Mouse (Mus musculus): ENCODE measurements at regions not wholly inside any gene's neighbourhood (a gene's known extent, or its start where the extent isn't known, plus 50 kb on each side); places are given as distances from the start of the nearest gene placed in this dataset.

GRCm38 (mm10) chr13:117393488-117393887 lies 172.6 kb upstream of the Gm17509 start:
- Histone ChIP-seq H3K27me3 (ENCODE audit: control insufficient read depth, insufficient read depth, insufficient read length) (no peaks in the 10 kb centered on the region), H3K79me2 (ENCODE audit: control insufficient read depth, insufficient read depth) (no peaks in the 10 kb centered on the region), H3ac (ENCODE audit: control insufficient read depth, insufficient read length, low read depth) (no peak overlapping the region), H3K79me3 (ENCODE audit: low read depth) (no peaks in the 10 kb centered on the region), H3K36me3 (ENCODE audit: control insufficient read depth, insufficient read depth) (no peaks in the 10 kb centered on the region), H3K4me3 (ENCODE audit: insufficient read depth, poor library complexity, severe bottlenecking) (no peak overlapping the region)
- TF ChIP-seq MYOG (IDR thresholded peaks at IDR 0.05; ENCODE audit: control insufficient read depth, extremely low read depth, insufficient read length) (no peak), MYOD1 (IDR thresholded peaks at IDR 0.05; ENCODE audit: control insufficient read depth, insufficient read length, low read depth) (no peak), CEBPB (IDR thresholded peaks at IDR 0.05; ENCODE audit: low read depth) (no peak), MAX (IDR thresholded peaks at IDR 0.05) (no peak), FOSL1 (IDR thresholded peaks at IDR 0.05; ENCODE audit: insufficient read depth, low read length, poor library complexity, severe bottlenecking) (no peak), USF1 (IDR thresholded peaks at IDR 0.05; ENCODE audit: low read depth) (no peak), CTCF (IDR thresholded peaks at IDR 0.05; ENCODE audit: control insufficient read depth, insufficient read depth, insufficient read length) (no peak)

DNA sequence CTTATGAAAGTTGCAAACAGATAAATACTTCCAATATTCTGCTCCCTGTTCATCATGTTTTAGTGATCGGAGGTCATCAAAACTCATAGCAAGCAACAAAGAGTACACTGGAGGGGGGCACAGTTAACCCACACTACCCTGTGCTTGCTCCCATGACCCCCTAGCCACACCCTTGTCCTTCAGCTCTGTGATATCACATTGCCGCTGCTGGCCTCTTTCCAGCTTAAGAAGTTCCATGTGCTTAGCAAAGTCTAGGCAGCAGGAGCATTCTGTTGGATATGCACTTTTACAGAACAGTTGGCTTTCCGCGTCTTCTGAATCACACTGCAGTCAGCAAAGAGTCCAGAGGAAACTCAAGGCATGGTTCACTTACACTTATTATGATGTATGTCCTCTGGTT lies 180.4 kb upstream of the Gm17509 start:
- no peaks in the 10 kb centered on the region for H3K27me3 ChIP-seq (ENCODE audit: control insufficient read depth, insufficient read depth, insufficient read length)
- no peaks in the 10 kb centered on the region for H3K36me3 ChIP-seq (ENCODE audit: control insufficient read depth, insufficient read depth)
- no peak overlapping the region for H3ac ChIP-seq (ENCODE audit: control insufficient read depth, insufficient read length, low read depth)
- no peaks in the 10 kb centered on the region for H3K79me3 ChIP-seq (ENCODE audit: low read depth)
- no peaks in the 10 kb centered on the region for H3K79me2 ChIP-seq (ENCODE audit: control insufficient read depth, insufficient read depth)
- H3K4me3 ChIP-seq (ENCODE audit: insufficient read depth, poor library complexity, severe bottlenecking): no peak overlapping the region
- TF ChIP-seq CTCF (IDR thresholded peaks at IDR 0.05; ENCODE audit: control insufficient read depth, insufficient read depth, insufficient read length): no peak
- TF ChIP-seq MYOG (IDR thresholded peaks at IDR 0.05; ENCODE audit: control insufficient read depth, extremely low read depth, insufficient read length): no peak
- no peak for TF ChIP-seq CEBPB (IDR thresholded peaks at IDR 0.05; ENCODE audit: low read depth)
- TF ChIP-seq FOSL1 (IDR thresholded peaks at IDR 0.05; ENCODE audit: insufficient read depth, low read length, poor library complexity, severe bottlenecking): no peak
- no peak for TF ChIP-seq USF1 (IDR thresholded peaks at IDR 0.05; ENCODE audit: low read depth)
- TF ChIP-seq MYOD1 (IDR thresholded peaks at IDR 0.05; ENCODE audit: control insufficient read depth, insufficient read length, low read depth): no peak
- TF ChIP-seq MAX (IDR thresholded peaks at IDR 0.05): no peak

DNA sequence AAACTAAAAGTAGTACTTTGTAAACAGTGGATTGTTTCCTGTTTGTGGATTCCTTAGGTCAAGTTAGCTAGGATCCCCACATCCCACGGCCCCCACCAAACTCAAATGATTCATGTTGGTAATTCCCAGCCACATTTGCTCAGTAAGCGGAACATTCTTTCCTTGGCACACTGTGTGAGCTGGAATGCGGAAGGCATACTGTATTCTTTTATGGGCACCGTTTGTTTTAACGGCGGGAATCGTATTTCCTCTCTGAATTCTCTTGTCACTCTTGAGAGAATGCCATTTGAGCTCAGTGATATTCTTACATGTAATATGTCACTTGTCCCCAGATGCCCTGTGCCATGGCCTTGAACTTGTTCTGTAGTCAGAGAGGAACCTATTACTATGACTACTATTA lies 189.1 kb upstream of the Gm17509 start:
- H3ac ChIP-seq (ENCODE audit: control insufficient read depth, insufficient read length, low read depth): no peak overlapping the region
- H3K36me3 ChIP-seq (ENCODE audit: control insufficient read depth, insufficient read depth): no peaks in the 10 kb centered on the region
- no peaks in the 10 kb centered on the region for H3K79me3 ChIP-seq (ENCODE audit: low read depth)
- no peak for TF ChIP-seq FOSL1 (IDR thresholded peaks at IDR 0.05; ENCODE audit: insufficient read depth, low read length, poor library complexity, severe bottlenecking)
- TF ChIP-seq CTCF (IDR thresholded peaks at IDR 0.05; ENCODE audit: control insufficient read depth, insufficient read depth, insufficient read length): no peak
- TF ChIP-seq CEBPB (IDR thresholded peaks at IDR 0.05; ENCODE audit: low read depth): no peak
- TF ChIP-seq MAX (IDR thresholded peaks at IDR 0.05): no peak
- no peak for TF ChIP-seq MYOG (IDR thresholded peaks at IDR 0.05; ENCODE audit: control insufficient read depth, extremely low read depth, insufficient read length)
- TF ChIP-seq USF1 (IDR thresholded peaks at IDR 0.05; ENCODE audit: low read depth): no peak
- no peaks in the 10 kb centered on the region for H3K79me2 ChIP-seq (ENCODE audit: control insufficient read depth, insufficient read depth)
- no peak overlapping the region for H3K4me3 ChIP-seq (ENCODE audit: insufficient read depth, poor library complexity, severe bottlenecking)
- H3K27me3 ChIP-seq (ENCODE audit: control insufficient read depth, insufficient read depth, insufficient read length): no peaks in the 10 kb centered on the region

- no peak overlapping the region for H3K4me3 ChIP-seq (ENCODE audit: insufficient read depth, poor library complexity, severe bottlenecking)
- TF ChIP-seq MYOG (IDR thresholded peaks at IDR 0.05; ENCODE audit: control insufficient read depth, extremely low read depth, insufficient read length): no peak
- TF ChIP-seq MYOD1 (IDR thresholded peaks at IDR 0.05; ENCODE audit: control insufficient read depth, insufficient read length, low read depth): no peak
- TF ChIP-seq MAX (IDR thresholded peaks at IDR 0.05): no peak
- TF ChIP-seq USF1 (IDR thresholded peaks at IDR 0.05; ENCODE audit: low read depth): no peak
- H3K36me3 ChIP-seq (ENCODE audit: control insufficient read depth, insufficient read depth): no peaks in the 10 kb centered on the region
- no peaks in the 10 kb centered on the region for H3K79me2 ChIP-seq (ENCODE audit: control insufficient read depth, insufficient read depth)
- no peak overlapping the region for H3ac ChIP-seq (ENCODE audit: control insufficient read depth, insufficient read length, low read depth)
- H3K27me3 ChIP-seq (ENCODE audit: control insufficient read depth, insufficient read depth, insufficient read length): no peaks in the 10 kb centered on the region
- H3K79me3 ChIP-seq (ENCODE audit: low read depth): no peaks in the 10 kb centered on the region
Measured at GRCm38 (mm10) chr13:117413616-117414015, 188.5 kb upstream of the Hcn1 start.

DNA sequence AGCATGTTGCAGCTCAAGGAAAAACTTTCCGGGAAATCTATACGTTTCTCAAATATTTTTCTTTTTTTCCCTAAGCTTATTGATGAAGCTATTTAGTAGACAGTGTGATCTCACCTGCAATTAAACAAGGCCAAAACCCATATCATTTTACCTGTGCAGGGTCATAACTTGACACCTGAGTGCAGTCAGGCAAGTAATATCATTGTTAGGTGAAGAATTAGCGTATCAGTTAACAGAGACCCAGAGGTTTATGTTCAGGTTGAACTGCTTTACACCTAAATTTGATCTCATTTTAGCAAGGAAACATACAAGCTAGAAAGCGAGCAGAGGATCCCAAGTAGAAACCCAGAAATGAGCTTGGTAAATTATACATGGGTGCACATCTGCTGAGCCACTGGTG lies 178.6 kb upstream of the Hcn1 start:
- H3K79me3 ChIP-seq (ENCODE audit: low read depth): no peaks in the 10 kb centered on the region
- H3K27me3 ChIP-seq (ENCODE audit: control insufficient read depth, insufficient read depth, insufficient read length): no peaks in the 10 kb centered on the region
- TF ChIP-seq CEBPB (IDR thresholded peaks at IDR 0.05; ENCODE audit: low read depth) (no peak), MYOG (IDR thresholded peaks at IDR 0.05; ENCODE audit: control insufficient read depth, extremely low read depth, insufficient read length) (no peak), USF1 (IDR thresholded peaks at IDR 0.05; ENCODE audit: low read depth) (no peak), MAX (IDR thresholded peaks at IDR 0.05) (no peak), CTCF (IDR thresholded peaks at IDR 0.05; ENCODE audit: control insufficient read depth, insufficient read depth, insufficient read length) (no peak), MYOD1 (IDR thresholded peaks at IDR 0.05; ENCODE audit: control insufficient read depth, insufficient read length, low read depth) (no peak), FOSL1 (IDR thresholded peaks at IDR 0.05; ENCODE audit: insufficient read depth, low read length, poor library complexity, severe bottlenecking) (no peak)
- H3ac ChIP-seq (ENCODE audit: control insufficient read depth, insufficient read length, low read depth): no peak overlapping the region
- H3K4me3 ChIP-seq (ENCODE audit: insufficient read depth, poor library complexity, severe bottlenecking): no peak overlapping the region
- no peaks in the 10 kb centered on the region for H3K36me3 ChIP-seq (ENCODE audit: control insufficient read depth, insufficient read depth)
- no peaks in the 10 kb centered on the region for H3K79me2 ChIP-seq (ENCODE audit: control insufficient read depth, insufficient read depth)

- Histone ChIP-seq H3K4me3 (ENCODE audit: insufficient read depth, poor library complexity, severe bottlenecking) (no peak overlapping the region), H3K79me2 (ENCODE audit: control insufficient read depth, insufficient read depth) (no peaks in the 10 kb centered on the region), H3K27me3 (ENCODE audit: control insufficient read depth, insufficient read depth, insufficient read length) (no peaks in the 10 kb centered on the region), H3ac (ENCODE audit: control insufficient read depth, insufficient read length, low read depth) (no peak overlapping the region), H3K79me3 (ENCODE audit: low read depth) (no peaks in the 10 kb centered on the region), H3K36me3 (ENCODE audit: control insufficient read depth, insufficient read depth) (no peaks in the 10 kb centered on the region)
- TF ChIP-seq CEBPB (IDR thresholded peaks at IDR 0.05; ENCODE audit: low read depth) (no peak), FOSL1 (IDR thresholded peaks at IDR 0.05; ENCODE audit: insufficient read depth, low read length, poor library complexity, severe bottlenecking) (no peak), MAX (IDR thresholded peaks at IDR 0.05) (no peak), CTCF (IDR thresholded peaks at IDR 0.05; ENCODE audit: control insufficient read depth, insufficient read depth, insufficient read length) (no peak)
Measured at GRCm38 (mm10) chr13:117425015-117425414, 177.1 kb upstream of the Hcn1 start.

Measured in C2C12 (cell line).